Mouse (Mus musculus) ES-E14 (cell line): ENCODE data around the gene Wrnip1. TPM values are rescaled to one million over a fixed set of nuclear protein-coding genes. Genes with fewer than 3 reads are reported as not detected.

ENCODE experiments used
- DNase-seq: peaks from one replicate; pipeline ENCODE4 v3.0.0-alpha.2; 2013; ENCODE audit warnings: low read depth, low spot score
- H3K27ac ChIP-seq: 2 replicates; pipeline ENCODE4 v1.5.1; 2012; ENCODE audit warnings: low read depth, mild to moderate bottlenecking, low read length, moderate library complexity, mixed read lengths; ENCODE audit not compliant: poor library complexity, insufficient read depth, severe bottlenecking
- H3K36me3 ChIP-seq: 2 replicates; pipeline ENCODE4 v1.6.1; 2012; ENCODE audit warnings: mild to moderate bottlenecking, low read length, moderate library complexity, mixed read lengths; ENCODE audit not compliant: control insufficient read depth, poor library complexity, insufficient read depth, severe bottlenecking
- H3K4me1 ChIP-seq, 2 experiments: fragments of 150-350 bp in 1 of 2; sonication (generic) in 1 of 2; 2 replicates each; pipeline ENCODE4 v1.6.1; 2012; ENCODE audit warnings: low read length in 2 of 2, mild to moderate bottlenecking in 1 of 2, mixed read lengths in 1 of 2; ENCODE audit not compliant: control insufficient read depth in 2 of 2, insufficient read depth in 2 of 2, poor library complexity in 1 of 2
- H3K4me3 ChIP-seq, 2 experiments: fragments of 150-350 bp in 1 of 2; sonication (generic) in 1 of 2; 2 replicates each; pipeline ENCODE4 v1.5.1; 2012; ENCODE audit warnings: low read length in 2 of 2, low read depth in 1 of 2, mild to moderate bottlenecking in 1 of 2, mixed read lengths in 1 of 2; ENCODE audit not compliant: insufficient read depth in 1 of 2, poor library complexity in 1 of 2, severe bottlenecking in 1 of 2
- H3K9ac ChIP-seq: 2 replicates; pipeline ENCODE4 v1.6.1; 2012; ENCODE audit warnings: low read depth, mild to moderate bottlenecking, low read length, mixed read lengths; ENCODE audit not compliant: poor library complexity, insufficient read depth, severe bottlenecking
- H3K9me3 ChIP-seq: fragments of 150-350 bp; sonication (generic); 2 replicates; pipeline ENCODE4 v1.6.1; 2012; ENCODE audit warnings: low read depth, mild to moderate bottlenecking, low read length; ENCODE audit not compliant: control insufficient read depth, insufficient read depth
- CHD2 ChIP-seq: IDR thresholded peaks from 2 replicates; pipeline ENCODE4 v1.6.1; 2014; ENCODE audit warnings: mild to moderate bottlenecking, low read depth, low read length, inconsistent platforms
- HCFC1 ChIP-seq: IDR thresholded peaks from 2 replicates; pipeline ENCODE4 v1.6.1; 2012; ENCODE audit warnings: low read length, inconsistent platforms, borderline replicate concordance; ENCODE audit not compliant: insufficient read depth
- MAFK ChIP-seq: IDR thresholded peaks from 2 replicates; pipeline ENCODE4 v1.6.1; 2014; ENCODE audit warnings: mild to moderate bottlenecking, low read depth, low read length, inconsistent platforms; ENCODE audit not compliant: insufficient read depth
- ZC3H11A ChIP-seq: IDR thresholded peaks from 2 replicates; pipeline ENCODE4 v1.6.1; 2012; ENCODE audit warnings: low read depth, mild to moderate bottlenecking, inconsistent platforms, low read length, borderline replicate concordance
- ZNF384 ChIP-seq: IDR thresholded peaks from 2 replicates; pipeline ENCODE4 v1.6.1; 2012; ENCODE audit warnings: low read depth, low read length, inconsistent platforms
- in situ Hi-C, 2 experiments: fragments of 600-800 bp; cut with MboI; formaldehyde crosslinking; loops; one replicate each; pipeline ENCODE4 v1.15.1; 2025; ENCODE audit warnings: low sequenced_read_pairs in 2 of 2, inconsistent platforms in 1 of 2; ENCODE audit not compliant: unreplicated experiment in 2 of 2
- total RNA-seq: library from RNA; depleted of rRNA; stranded (reverse); fragments of 300-350 nt; gene quantifications from 2 replicates; pipeline ENCODE4 v1.2.3, GENCODE M21; 2012; rRNA removed

Wrnip1 gene
- total RNA-seq = 30.8 and 44.8 TPM in 2 replicates

GRCm38 (mm10) chr13:32801693-32802221 lies at the start of gene Wrnip1:
Gene Wrnip1 (plus strand): TSS chr13:32802038.
- H3K36me3 ChIP-seq = peaks cover under 1% of the 10 kb centered on the region; the same call in 1 of the 2 replicates
- TF ChIP-seq CHD2 (peak; percentile 85), ZNF384 (no peak), HCFC1 (peak; percentile 95), ZC3H11A (no peak)
- DNase-seq = peak; percentile 99
- H3K4me3 ChIP-seq = peak within 1 kb of the TSS; percentile 79 to 83
- peaks cover under 1 to 2% of the 10 kb centered on the region in 2 experiments; a peak in 1 of 4 replicates for H3K4me1 ChIP-seq
- in situ Hi-C loops = no loop called here
- H3K27ac ChIP-seq = no peak within 1 kb of the TSS
- H3K9me3 ChIP-seq = no peaks in the 10 kb centered on the region
- peak within 1 kb of the TSS; percentile 88 for H3K9ac ChIP-seq

DNA sequence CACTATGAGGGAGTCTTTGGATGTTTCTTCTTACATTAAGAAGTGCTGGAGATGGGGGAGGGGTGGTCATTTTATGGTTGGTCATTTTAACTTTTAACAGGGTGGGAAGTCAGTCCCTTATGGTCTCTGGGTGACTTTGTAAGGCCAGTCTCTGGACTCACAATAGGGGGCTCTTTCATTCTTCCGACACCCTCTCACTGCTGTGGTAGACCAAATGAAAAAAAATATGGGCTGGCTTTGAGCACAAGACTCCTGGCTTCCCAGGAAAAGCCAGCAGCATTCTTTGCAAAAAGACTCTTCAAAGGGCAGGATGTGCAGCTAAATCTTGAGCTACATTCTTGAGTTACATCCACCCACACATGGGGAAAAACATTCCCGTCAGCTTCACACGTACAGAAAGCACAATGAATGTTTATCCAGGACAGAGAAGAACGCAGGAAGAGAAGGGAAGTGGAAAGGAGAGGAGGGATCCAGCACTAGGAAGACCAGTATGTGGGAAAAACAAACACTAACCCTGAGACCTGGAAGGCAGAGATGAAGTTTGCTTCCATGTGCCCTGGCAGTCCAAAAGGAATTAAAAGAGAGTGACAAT lies 49.7 kb upstream of the Wrnip1 start:
- H3K9me3 ChIP-seq = no peaks in the 10 kb centered on the region
- no peaks in the 10 kb centered on the region for H3K36me3 ChIP-seq
- no peak overlapping the region for H3K4me3 ChIP-seq
- H3K9ac ChIP-seq = no peak overlapping the region
- in situ Hi-C loops = no loop called here
- no peak for DNase-seq
- TF ChIP-seq MAFK (no peak), CHD2 (no peak), ZC3H11A (no peak), HCFC1 (no peak), ZNF384 (no peak)
- no peaks in the 10 kb centered on the region for H3K4me1 ChIP-seq
- H3K27ac ChIP-seq = no peak overlapping the region

DNA sequence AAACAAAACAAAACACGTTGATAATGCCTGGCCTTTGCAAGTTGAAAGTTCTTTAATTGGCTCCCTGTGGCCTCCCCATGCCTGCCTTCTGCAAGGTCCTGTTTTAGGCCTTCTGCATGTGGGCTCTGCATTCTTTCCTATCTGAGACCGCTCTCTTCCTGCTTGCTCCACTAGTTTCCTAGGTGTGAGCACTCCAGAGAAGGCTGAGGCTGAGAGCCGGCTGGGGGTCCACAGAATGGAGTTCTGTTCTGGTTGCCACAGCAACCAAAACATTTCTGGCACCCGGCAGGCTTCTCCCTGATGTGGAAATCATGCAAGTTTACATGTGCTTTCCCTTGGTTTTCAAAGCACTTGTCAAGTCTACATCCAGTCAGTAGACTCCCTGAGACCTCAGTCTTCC lies 42.8 kb upstream of the Wrnip1 start:
- no peak overlapping the region for H3K9ac ChIP-seq
- TF ChIP-seq ZC3H11A (no peak), MAFK (no peak)
- H3K27ac ChIP-seq = no peak overlapping the region
- H3K36me3 ChIP-seq = no peaks in the 10 kb centered on the region
- no peaks in the 10 kb centered on the region for H3K9me3 ChIP-seq
- H3K4me1 ChIP-seq = no peaks in the 10 kb centered on the region
- in situ Hi-C loops = no loop called here
- no peak overlapping the region for H3K4me3 ChIP-seq
- no peak for DNase-seq

GRCm38 (mm10) chr13:32760795-32761194 lies 41.0 kb upstream of the Wrnip1 start:
- no peaks in the 10 kb centered on the region for H3K9me3 ChIP-seq
- DNase-seq = no peak
- TF ChIP-seq ZC3H11A = no peak
- no peak for TF ChIP-seq ZNF384
- TF ChIP-seq HCFC1 = no peak
- TF ChIP-seq CHD2 = no peak
- no peak for TF ChIP-seq MAFK
- no peaks in the 10 kb centered on the region for H3K36me3 ChIP-seq
- H3K27ac ChIP-seq = no peak overlapping the region
- peaks cover 0 to 3% of the 10 kb centered on the region in 2 experiments; a peak in 1 of 4 replicates for H3K4me1 ChIP-seq
- no peak overlapping the region for H3K9ac ChIP-seq
- in situ Hi-C loops = no loop called here
- H3K4me3 ChIP-seq = no peak overlapping the region

GRCm38 (mm10) chr13:32763141-32763540 lies 38.7 kb upstream of the Wrnip1 start:
- in situ Hi-C loops = no loop called here
- Histone ChIP-seq H3K4me1 (peaks cover 0 to 3% of the 10 kb centered on the region in 2 experiments; a peak in 1 of 4 replicates), H3K4me3 (no peak overlapping the region), H3K36me3 (no peaks in the 10 kb centered on the region), H3K9me3 (no peaks in the 10 kb centered on the region), H3K9ac (no peak overlapping the region), H3K27ac (no peak overlapping the region)
- TF ChIP-seq ZNF384 = no peak
- no peak for DNase-seq
